Mouse (Mus musculus) MEL (cell line): Measurements from ENCODE around the gene Lhpp. TPM values are rescaled to one million over a fixed set of nuclear protein-coding genes. Genes with fewer than 3 reads are reported as not detected.

Experiments used
- DNase-seq: peaks from one replicate; pipeline ENCODE4 v3.0.0; 2011; ENCODE audit warnings: low read depth, low spot score
- H3K27ac ChIP-seq: 2 replicates; pipeline ENCODE4 v1.5.1; 2012; ENCODE audit warnings: low read depth, mild to moderate bottlenecking, control low read depth, low read length, moderate library complexity; ENCODE audit not compliant: control insufficient read depth
- H3K27me3 ChIP-seq, 2 experiments: fragments of 150-350 bp in 1 of 2; sonication (generic) in 1 of 2; 2 replicates each; pipeline ENCODE4 v1.6.1; 2012; ENCODE audit warnings: low read length in 2 of 2, mild to moderate bottlenecking in 2 of 2, improper control_type of control experiment in 1 of 2, moderate library complexity in 1 of 2; ENCODE audit not compliant: insufficient read depth in 2 of 2, control insufficient read depth in 1 of 2
- H3K36me3 ChIP-seq, 2 experiments: 2 replicates each; pipeline ENCODE4 v1.6.1; 2012 to 2014; ENCODE audit warnings: low read length in 2 of 2, improper control_type of control experiment in 1 of 2, inconsistent platforms in 1 of 2, mild to moderate bottlenecking in 1 of 2; ENCODE audit not compliant: insufficient read depth in 2 of 2, control insufficient read depth in 1 of 2
- H3K4me1 ChIP-seq, 2 experiments: fragments of 150-350 bp in 1 of 2; sonication (generic) in 1 of 2; 2 replicates each; pipeline ENCODE4 v1.6.1; 2012; ENCODE audit warnings: low read length in 2 of 2, improper control_type of control experiment in 1 of 2, mild to moderate bottlenecking in 1 of 2; ENCODE audit not compliant: insufficient read depth in 2 of 2, control insufficient read depth in 1 of 2
- H3K4me3 ChIP-seq, 2 experiments: fragments of 150-350 bp in 1 of 2; sonication (generic) in 1 of 2; 2 replicates each; pipeline ENCODE4 v1.5.1; 2012; ENCODE audit warnings: low read depth in 2 of 2, low read length in 2 of 2, mild to moderate bottlenecking in 2 of 2, moderate library complexity in 2 of 2, control low read depth in 1 of 2, improper control_type of control experiment in 1 of 2; ENCODE audit not compliant: control insufficient read depth in 1 of 2, insufficient read depth in 1 of 2
- H3K79me2 ChIP-seq: 2 replicates; pipeline ENCODE4 v1.6.1; 2012; ENCODE audit warnings: mild to moderate bottlenecking, low read length, moderate library complexity; ENCODE audit not compliant: control insufficient read depth, poor library complexity, insufficient read depth
- H3K9ac ChIP-seq: 2 replicates; pipeline ENCODE4 v1.6.1; 2012; ENCODE audit warnings: low read depth, mild to moderate bottlenecking, control low read depth, low read length, moderate library complexity; ENCODE audit not compliant: control insufficient read depth, poor library complexity, severe bottlenecking
- H3K9me3 ChIP-seq: fragments of 150-350 bp; sonication (generic); replicated peaks from 2 replicates; pipeline ENCODE4 v1.6.1; 2012; ENCODE audit warnings: mild to moderate bottlenecking, low read length, improper control_type of control experiment, moderate library complexity; ENCODE audit not compliant: insufficient read depth
- CHD1 ChIP-seq: IDR thresholded peaks from 2 replicates; pipeline ENCODE4 v1.6.1; 2012; ENCODE audit warnings: low read depth, mild to moderate bottlenecking, inconsistent platforms, low read length, improper control_type of control experiment
- CHD2 ChIP-seq: IDR thresholded peaks from 2 replicates; pipeline ENCODE4 v1.6.1; 2011; ENCODE audit warnings: low read length, improper control_type of control experiment
- CTCF ChIP-seq, 3 experiments: IDR thresholded peaks in 2 of 3; conservative IDR thresholded peaks in 1 of 3; 2 replicates each; pipeline ENCODE4 v1.5.1; 2011 to 2012; ENCODE audit warnings: low read length in 3 of 3, low read depth in 2 of 3, mild to moderate bottlenecking in 2 of 3, improper control_type of control experiment in 1 of 3, inconsistent platforms in 1 of 3, mixed read lengths in 1 of 3, moderate library complexity in 1 of 3; ENCODE audit not compliant: control insufficient read depth in 1 of 3, insufficient read depth in 1 of 3, poor library complexity in 1 of 3, severe bottlenecking in 1 of 3
- E2F4 ChIP-seq: IDR thresholded peaks from 2 replicates; pipeline ENCODE4 v1.6.1; 2011; ENCODE audit warnings: low read depth, low read length, improper control_type of control experiment, borderline replicate concordance
- ELF1 ChIP-seq: IDR thresholded peaks from 2 replicates; pipeline ENCODE4 v1.6.1; 2014; ENCODE audit warnings: low read depth, mild to moderate bottlenecking, inconsistent platforms, low read length, improper control_type of control experiment, moderate library complexity
- EP300 ChIP-seq, 2 experiments: IDR thresholded peaks; 2 replicates each; pipeline ENCODE4 v1.6.1; 2011; ENCODE audit warnings: improper control_type of control experiment in 2 of 2, low read length in 2 of 2, low read depth in 1 of 2, mild to moderate bottlenecking in 1 of 2
- ETS1 ChIP-seq: IDR thresholded peaks from 2 replicates; pipeline ENCODE4 v1.6.1; 2012; ENCODE audit warnings: low read depth, mild to moderate bottlenecking, inconsistent platforms, low read length, improper control_type of control experiment, moderate library complexity
- GATA1 ChIP-seq: IDR thresholded peaks from 2 replicates; pipeline ENCODE4 v1.6.1; 2011; ENCODE audit warnings: low read depth, low read length, improper control_type of control experiment
- KAT2A ChIP-seq: conservative IDR thresholded peaks from 2 replicates; pipeline ENCODE4 v1.6.1; 2012; ENCODE audit warnings: low read depth, low read length, improper control_type of control experiment, inconsistent platforms
- MAZ ChIP-seq: IDR thresholded peaks from 2 replicates; pipeline ENCODE4 v1.6.1; 2012; ENCODE audit warnings: low read depth, mild to moderate bottlenecking, inconsistent platforms, low read length, improper control_type of control experiment
- MXI1 ChIP-seq: IDR thresholded peaks from 2 replicates; pipeline ENCODE4 v1.6.1; 2011; ENCODE audit warnings: mild to moderate bottlenecking, low read depth, low read length, improper control_type of control experiment
- NRF1 ChIP-seq: IDR thresholded peaks from 2 replicates; pipeline ENCODE4 v1.6.1; 2014; ENCODE audit warnings: low read depth, mild to moderate bottlenecking, inconsistent platforms, low read length, improper control_type of control experiment, moderate library complexity; ENCODE audit not compliant: poor library complexity, insufficient read depth, severe bottlenecking
- POLR2A ChIP-seq, 2 experiments: IDR thresholded peaks; 2 replicates each; pipeline ENCODE4 v1.6.1; 2011 to 2012; ENCODE audit warnings: low read length in 2 of 2, mild to moderate bottlenecking in 2 of 2, control low read depth in 1 of 2, improper control_type of control experiment in 1 of 2, low read depth in 1 of 2, moderate library complexity in 1 of 2; ENCODE audit not compliant: control insufficient read depth in 1 of 2, insufficient read depth in 1 of 2, poor library complexity in 1 of 2
- POLR2AphosphoS2 ChIP-seq: IDR thresholded peaks from 2 replicates; pipeline ENCODE4 v1.6.1; 2011; ENCODE audit warnings: low read length, improper control_type of control experiment
- SMC3 ChIP-seq: IDR thresholded peaks from 2 replicates; pipeline ENCODE4 v1.6.1; 2011; ENCODE audit warnings: low read depth, low read length, improper control_type of control experiment
- TAL1 ChIP-seq: IDR thresholded peaks from 2 replicates; pipeline ENCODE4 v1.6.1; 2012; ENCODE audit warnings: mild to moderate bottlenecking, inconsistent platforms, low read length, moderate library complexity, mixed read lengths
- TBP ChIP-seq: IDR thresholded peaks from 2 replicates; pipeline ENCODE4 v1.8.0; 2011; ENCODE audit warnings: low read depth, low read length, improper control_type of control experiment
- TCF12 ChIP-seq: IDR thresholded peaks from 2 replicates; pipeline ENCODE4 v1.6.1; 2014; ENCODE audit warnings: low read depth, mild to moderate bottlenecking, inconsistent platforms, low read length, improper control_type of control experiment, moderate library complexity
- UBTF ChIP-seq: IDR thresholded peaks from 2 replicates; pipeline ENCODE4 v1.6.1; 2012; ENCODE audit warnings: low read depth, mild to moderate bottlenecking, inconsistent platforms, low read length, improper control_type of control experiment, moderate library complexity, borderline replicate concordance; ENCODE audit not compliant: insufficient read depth
- USF1 ChIP-seq: IDR thresholded peaks from 2 replicates; pipeline ENCODE4 v1.6.1; 2014; ENCODE audit warnings: low read depth, mild to moderate bottlenecking, inconsistent platforms, low read length, improper control_type of control experiment, moderate library complexity
- ZC3H11A ChIP-seq: IDR thresholded peaks from 2 replicates; pipeline ENCODE4 v1.6.1; 2012; ENCODE audit warnings: low read depth, mild to moderate bottlenecking, inconsistent platforms, low read length, improper control_type of control experiment
- ZMIZ1 ChIP-seq: IDR thresholded peaks from 2 replicates; pipeline ENCODE4 v1.6.1; 2012; ENCODE audit warnings: low read depth, mild to moderate bottlenecking, inconsistent platforms, low read length, improper control_type of control experiment, moderate library complexity
- ZNF384 ChIP-seq: IDR thresholded peaks from 2 replicates; pipeline ENCODE4 v1.6.1; 2012; ENCODE audit warnings: low read depth, mild to moderate bottlenecking, inconsistent platforms, low read length, improper control_type of control experiment
- polyA plus RNA-seq, 2 experiments: library from polyadenylated mRNA; stranded (reverse) in 1 of 2; unstranded in 1 of 2; fragments of >175 nt in 1 of 2; fragments of >200 nt in 1 of 2; gene quantifications; 2 replicates each; pipeline versions ENCODE4 v1.2.1 to v1.2.4; 2012; ENCODE audit warnings: low replicate concordance in 2 of 2, low read depth in 1 of 2; ENCODE audit not compliant: insufficient read length in 2 of 2, insufficient read depth in 1 of 2, missing spikeins in 1 of 2
- total RNA-seq: library from RNA; depleted of rRNA; stranded (reverse); fragments of 300-350 nt; gene quantifications from 2 replicates; pipeline ENCODE4 v1.2.3, GENCODE M21; 2012

The Lhpp gene
- total and polyA plus RNA-seq, 3 experiments, result 31.0 to 39.3 TPM; not detected in 1

DNA sequence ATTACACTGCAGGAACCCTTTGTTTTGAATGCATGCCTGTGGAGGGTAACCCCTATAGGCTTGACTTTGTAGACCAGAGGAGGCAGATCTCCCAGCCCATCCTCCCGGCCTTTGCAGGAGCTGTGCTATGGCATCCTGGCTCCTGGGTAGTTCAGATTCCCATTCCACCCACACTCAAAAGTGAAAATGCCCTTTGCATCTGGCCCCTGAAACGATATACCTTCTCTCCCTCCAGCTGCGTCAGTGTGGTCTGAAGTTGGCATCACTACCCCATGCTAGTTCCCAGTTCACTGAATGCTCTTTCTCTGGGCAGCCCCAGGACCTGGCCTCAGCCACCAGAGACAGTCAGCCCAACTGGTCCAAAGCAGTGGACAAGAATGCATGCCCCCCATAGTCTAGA is 91.6 kb downstream of the Lhpp start:
- no peak overlapping the region for H3K9ac ChIP-seq
- TF ChIP-seq ZC3H11A (no peak), ETS1 (no peak), GATA1 (no peak)
- H3K4me1 ChIP-seq, result no peaks in the 10 kb centered on the region
- no peak overlapping the region for H3K27ac ChIP-seq
- no peak for DNase-seq
- no peaks in the 10 kb centered on the region for H3K9me3 ChIP-seq
- no peaks in the 10 kb centered on the region for H3K79me2 ChIP-seq
- no peaks in the 10 kb centered on the region for H3K27me3 ChIP-seq
- H3K4me3 ChIP-seq, result no peak overlapping the region
- H3K36me3 ChIP-seq, result no peaks in the 10 kb centered on the region

DNA sequence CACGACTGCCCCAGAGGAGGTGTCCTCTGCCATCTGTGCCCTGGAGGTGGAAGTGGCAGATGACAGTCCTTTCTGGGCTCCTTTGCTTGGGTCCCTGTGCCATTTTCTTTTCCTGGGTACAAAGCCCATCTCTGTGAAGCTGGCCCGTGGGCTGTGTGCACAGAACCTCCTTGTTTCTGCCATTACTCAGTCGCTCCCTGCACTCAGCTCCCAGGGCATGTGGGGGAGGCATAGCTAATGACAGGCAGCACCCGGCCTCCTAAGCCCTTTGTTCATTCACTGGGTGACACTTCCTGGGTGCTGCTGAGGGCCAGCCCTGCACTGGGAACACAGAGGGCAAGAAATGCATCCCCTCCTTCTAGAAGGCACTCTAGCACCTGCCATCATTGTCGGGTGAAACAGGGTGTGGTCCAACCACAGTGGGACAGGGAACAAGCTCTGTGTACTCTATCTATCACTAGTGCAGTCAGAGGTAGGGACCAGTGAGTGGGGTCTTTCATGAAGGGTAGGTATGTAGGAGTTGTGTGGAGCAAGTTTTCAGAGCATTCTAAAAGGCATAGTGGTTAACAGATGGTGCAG is 92.1 kb downstream of the Lhpp start:
- no peak for DNase-seq
- no peaks in the 10 kb centered on the region for H3K9me3 ChIP-seq
- no peaks in the 10 kb centered on the region for H3K36me3 ChIP-seq
- no peaks in the 10 kb centered on the region for H3K27me3 ChIP-seq
- H3K9ac ChIP-seq, result no peak overlapping the region
- no peak overlapping the region for H3K4me3 ChIP-seq
- no peaks in the 10 kb centered on the region for H3K79me2 ChIP-seq
- H3K4me1 ChIP-seq, result no peaks in the 10 kb centered on the region
- no peak for TF ChIP-seq SMC3
- TF ChIP-seq ZNF384, result no peak
- TF ChIP-seq EP300 (IDR thresholded peaks at IDR 0.05; ENCODE audit: low read depth in 1 of 2, low read length in 2 of 2), result no peak
- no peak for TF ChIP-seq TAL1
- TF ChIP-seq NRF1, result no peak
- TF ChIP-seq MAZ, result no peak
- no peak for TF ChIP-seq POLR2A (IDR thresholded peaks at IDR 0.05; ENCODE audit: control insufficient read depth in 1 of 2, insufficient read depth in 1 of 2, low read depth in 1 of 2, low read length in 2 of 2, poor library complexity in 1 of 2)
- no peak for TF ChIP-seq E2F4
- TF ChIP-seq KAT2A, result no peak
- no peak for TF ChIP-seq UBTF
- no peak overlapping the region for H3K27ac ChIP-seq

GRCm38 (mm10) chr7:132703515-132704309 is 93.3 kb downstream of the Lhpp start:
- Histone ChIP-seq H3K4me1 (no peaks in the 10 kb centered on the region), H3K9ac (no peak overlapping the region), H3K27me3 (no peaks in the 10 kb centered on the region), H3K9me3 (no peaks in the 10 kb centered on the region), H3K27ac (no peak overlapping the region), H3K36me3 (no peaks in the 10 kb centered on the region), H3K79me2 (no peaks in the 10 kb centered on the region), H3K4me3 (no peak overlapping the region)
- TF ChIP-seq NRF1 (no peak), TAL1 (no peak), MXI1 (no peak), TCF12 (no peak), CTCF (IDR thresholded peaks at IDR 0.05 in 2 of 3, conservative IDR thresholded peaks at IDR 0.05 in 1 of 3; ENCODE audit: control insufficient read depth in 1 of 3, insufficient read depth in 1 of 3, low read depth in 2 of 3, low read length in 3 of 3, poor library complexity in 1 of 3, severe bottlenecking in 1 of 3) (no peak), SMC3 (no peak), ELF1 (no peak), ZNF384 (no peak), CHD1 (no peak), POLR2AphosphoS2 (no peak), TBP (no peak), ZMIZ1 (no peak), CHD2 (no peak), USF1 (no peak)
- DNase-seq, result no peak
